Mouse (Mus musculus) hindbrain, embryonic 11.5 days (tissue): Measurements from ENCODE around the gene Prss50. TPM values are rescaled to one million over a fixed set of nuclear protein-coding genes. Genes with fewer than 3 reads are reported as not detected.
"Not testable (repeated sequence)": the region's sequence is repeated elsewhere in the genome, so short reads cannot be mapped to it uniquely, and the experiment has no call there.

Source experiments
- ATAC-seq: fragments of 200-750 bp; cut with Nextera tagmentation; 2 replicates; pipeline ENCODE4 v1.8.0; 2017; ENCODE audit warnings: mild to moderate bottlenecking, moderate TSS enrichment, moderate library complexity; ENCODE audit not compliant: low FRiP score
- DNase-seq: peaks from one replicate; pipeline ENCODE4 v3.0.0-alpha.2; 2015; ENCODE audit warnings: low spot score
- H3K27ac ChIP-seq: fragments of 300-500 bp; sonication (generic); 2 replicates; pipeline ENCODE4 v1.5.1; 2014; ENCODE audit warnings: mild to moderate bottlenecking, low read depth, low read length
- H3K27me3 ChIP-seq: fragments of 300-500 bp; sonication (generic); 2 replicates; pipeline ENCODE4 v1.6.1; 2014; ENCODE audit warnings: mild to moderate bottlenecking, low read length, moderate library complexity, mixed read lengths; ENCODE audit not compliant: control insufficient read depth, insufficient read depth
- H3K36me3 ChIP-seq: fragments of 300-500 bp; sonication (generic); 2 replicates; pipeline ENCODE4 v1.6.1; 2014; ENCODE audit warnings: mild to moderate bottlenecking, low read length, moderate library complexity, mixed read lengths; ENCODE audit not compliant: control insufficient read depth, insufficient read depth
- H3K4me1 ChIP-seq: fragments of 300-500 bp; sonication (generic); replicated peaks from 2 replicates; pipeline ENCODE4 v1.6.1; 2014; ENCODE audit warnings: low read length, mixed read lengths; ENCODE audit not compliant: control insufficient read depth, insufficient read depth
- H3K4me2 ChIP-seq: fragments of 300-500 bp; sonication (generic); replicated peaks from 2 replicates; pipeline ENCODE4 v1.6.1; 2014; ENCODE audit warnings: mild to moderate bottlenecking, low read depth, low read length
- H3K4me3 ChIP-seq: fragments of 300-500 bp; sonication (generic); 2 replicates; pipeline ENCODE4 v1.5.1; 2014; ENCODE audit warnings: low read depth, low read length
- H3K9ac ChIP-seq: fragments of 300-500 bp; sonication (generic); 2 replicates; pipeline ENCODE4 v1.6.1; 2014; ENCODE audit warnings: low read depth, low read length
- H3K9me3 ChIP-seq: fragments of 300-500 bp; sonication (generic); 2 replicates; pipeline ENCODE4 v1.6.1; 2016; ENCODE audit warnings: low read length; ENCODE audit not compliant: control insufficient read depth
- WGBS: fragments of 180-500 bp; shearing (Covaris S2); extraction: QIAGEN DNeasy Blood & Tissue Kit; methylation state at CpG from one replicate; pipeline ENCODE4 v1.1.7; 2014; 5-methylcytosine and 5-hydroxymethylcytosine counted together
- polyA plus RNA-seq: library from polyadenylated mRNA; unstranded; fragments of >200 nt; fragmentation: Nextera tagmentation; extraction: Ambion mirVana; gene quantifications from 2 replicates; pipeline ENCODE4 v1.2.1, GENCODE M21; 2014

Prss50 gene
- 0.14 and 0.31 TPM in 2 replicates for polyA plus RNA-seq

- Histone ChIP-seq H3K9me3 (no peaks in the 10 kb centered on the region), H3K27ac (no peak within 1 kb of the TSS), H3K4me2 (peak within 1 kb of the TSS; percentile 58), H3K27me3 (peaks cover 6% of the 10 kb centered on the region; the same call in 1 of the 2 replicates), H3K4me3 (peak within 1 kb of the TSS; percentile 30), H3K36me3 (no peaks in the 10 kb centered on the region), H3K4me1 (0 out of 2 replicates have a peak, but pooled peaks cover 3% of the 10 kb centered on the region), H3K9ac (0 out of 2 replicates have a peak within 1 kb of the TSS, but pooled peaks have one; percentile 31)
- 9% methylated on average over 38 of the region's 50 CpGs for WGBS
- DNase-seq (peak; percentile 68), ATAC-seq (no peak)
Measured at GRCm38 (mm10) chr9:110857781-110858472, at the start of gene Prss50. TSS of gene Prss50 (plus strand) at chr9:110857967.

- no peak overlapping the region for H3K27ac ChIP-seq
- no peaks in the 10 kb centered on the region for H3K36me3 ChIP-seq
- H3K4me1 ChIP-seq = no peaks in the 10 kb centered on the region
- no peak overlapping the region for H3K4me3 ChIP-seq
- no peak for DNase-seq
- H3K9me3 ChIP-seq = no peaks in the 10 kb centered on the region
- no peak for ATAC-seq
- 85% methylated on average over 4 of the region's 4 CpGs for WGBS
- no peak overlapping the region for H3K9ac ChIP-seq
- H3K4me2 ChIP-seq = no peak overlapping the region
- H3K27me3 ChIP-seq = no peaks in the 10 kb centered on the region
Measured at GRCm38 (mm10) chr9:110810051-110810450, 47.7 kb upstream of the Prss50 start.

- H3K9ac ChIP-seq = no peak within 1 kb of the TSS
- H3K27ac ChIP-seq = no peak within 1 kb of the TSS
- no peak for ATAC-seq
- H3K9me3 ChIP-seq = no peaks in the 10 kb centered on the region
- no peaks in the 10 kb centered on the region for H3K4me1 ChIP-seq
- H3K36me3 ChIP-seq = no peaks in the 10 kb centered on the region
- H3K4me3 ChIP-seq = no peak within 1 kb of the TSS
- no peaks in the 10 kb centered on the region for H3K27me3 ChIP-seq
- no peak within 1 kb of the TSS for H3K4me2 ChIP-seq
- DNase-seq = no peak
- 64% methylated on average over 18 of the region's 18 CpGs for WGBS
Measured at GRCm38 (mm10) chr9:110813789-110814188, 44.0 kb upstream of the Prss50 start, which contains the start of gene Prss44. TSS of gene Prss44 (plus strand) at chr9:110813994.

- not testable (repeated sequence) for H3K4me2 ChIP-seq, H3K9ac ChIP-seq, H3K27ac ChIP-seq, H3K4me3 ChIP-seq, H3K9me3 ChIP-seq, H3K36me3 ChIP-seq, DNase-seq, H3K4me1 ChIP-seq, ATAC-seq, H3K27me3 ChIP-seq
Measured at GRCm38 (mm10) chr9:110820546-110820945, 37.2 kb upstream of the Prss50 start.

- H3K4me3 ChIP-seq = no peak overlapping the region
- WGBS = 86% methylated on average over 7 of the region's 7 CpGs
- H3K9ac ChIP-seq = no peak overlapping the region
- H3K9me3 ChIP-seq = no peaks in the 10 kb centered on the region
- H3K4me1 ChIP-seq = no peaks in the 10 kb centered on the region
- H3K27me3 ChIP-seq = no peaks in the 10 kb centered on the region
- ATAC-seq = no peak
- DNase-seq = no peak
- H3K27ac ChIP-seq = no peak overlapping the region
- H3K4me2 ChIP-seq = no peak overlapping the region
- no peaks in the 10 kb centered on the region for H3K36me3 ChIP-seq
Measured at GRCm38 (mm10) chr9:110821436-110821835, 36.3 kb upstream of the Prss50 start.

GRCm38 (mm10) chr9:110825426-110825825 is 32.3 kb upstream of the Prss50 start:
- Histone ChIP-seq H3K36me3 (no peaks in the 10 kb centered on the region), H3K4me2 (no peak overlapping the region), H3K27me3 (no peaks in the 10 kb centered on the region), H3K4me3 (no peak overlapping the region), H3K9me3 (no peaks in the 10 kb centered on the region), H3K4me1 (no peaks in the 10 kb centered on the region), H3K9ac (no peak overlapping the region), H3K27ac (no peak overlapping the region)
- DNase-seq (no peak), ATAC-seq (no peak)
- WGBS = 87% methylated on average over 4 of the region's 4 CpGs

GRCm38 (mm10) chr9:110825832-110826231 is 31.9 kb upstream of the Prss50 start:
- no peak overlapping the region for H3K9ac ChIP-seq
- WGBS = 78% methylated on average over 7 of the region's 7 CpGs
- DNase-seq (no peak), ATAC-seq (no peak)
- no peaks in the 10 kb centered on the region for H3K27me3 ChIP-seq
- H3K36me3 ChIP-seq = no peaks in the 10 kb centered on the region
- no peak overlapping the region for H3K27ac ChIP-seq
- no peaks in the 10 kb centered on the region for H3K9me3 ChIP-seq
- no peak overlapping the region for H3K4me2 ChIP-seq
- H3K4me1 ChIP-seq = no peaks in the 10 kb centered on the region
- H3K4me3 ChIP-seq = no peak overlapping the region

- DNase-seq = no peak
- no peak for ATAC-seq
- H3K4me3 ChIP-seq = no peak within 1 kb of the TSS
- H3K4me1 ChIP-seq = no peaks in the 10 kb centered on the region
- H3K4me2 ChIP-seq = no peak within 1 kb of the TSS
- WGBS = 86% methylated on average over 3 of the region's 3 CpGs
- H3K9me3 ChIP-seq = no peaks in the 10 kb centered on the region
- H3K27ac ChIP-seq = no peak within 1 kb of the TSS
- H3K27me3 ChIP-seq = no peaks in the 10 kb centered on the region
- H3K36me3 ChIP-seq = no peaks in the 10 kb centered on the region
- H3K9ac ChIP-seq = no peak within 1 kb of the TSS
Measured at GRCm38 (mm10) chr9:110826390-110826789, 31.4 kb upstream of the Prss50 start, which contains the start of gene Prss43. TSS of gene Prss43 (plus strand) at chr9:110826690.

GRCm38 (mm10) chr9:110833021-110833420 is 24.7 kb upstream of the Prss50 start:
- no peak for ATAC-seq
- Histone ChIP-seq H3K9ac (no peak overlapping the region), H3K4me1 (no peaks in the 10 kb centered on the region), H3K27me3 (no peaks in the 10 kb centered on the region), H3K36me3 (no peaks in the 10 kb centered on the region), H3K4me3 (no peak overlapping the region), H3K27ac (no peak overlapping the region), H3K4me2 (no peak overlapping the region), H3K9me3 (no peaks in the 10 kb centered on the region)
- DNase-seq = peak; percentile 20
- 79% methylated on average over 5 of the region's 5 CpGs for WGBS
